Comparison of ENCODE assay signal across 27 mouse cellular contexts in genomic region chr7:104021651-104022050, GRCm38 (mm10). TPM values are rescaled to one million over a fixed set of nuclear protein-coding genes. Genes with fewer than 3 reads are reported as not detected.
"Had no signal": no experiment of that assay in that cellular context is flagged by ENCODE, and none has a peak within 500 bp of the region (broad histone marks: within the 10 kb centered on the region; RNA-seq: fewer than 3 reads in every experiment).

No protein-coding gene starts in this region.

- ATAC-seq: hindbrain, postnatal 0 days; intestine, embryonic 16.5 days; liver, embryonic 12.5 days had no signal

- DNase-seq: gastrocnemius, postnatal 25 days; heart, adult 11 months; heart, adult 2 months; heart, postnatal 14 days; heart, postnatal 36 days; kidney, adult 11 months; kidney, adult 2 months; kidney, adult 9 months; kidney, postnatal 14 days; kidney, postnatal 36 days; layer of hippocampus, adult 9-11 months; layer of hippocampus, postnatal 36 days; left cerebral cortex, postnatal 4 days had no signal

RNA-seq across cellular contexts. Expression of gene Olfr640, which starts 3.7 kb away (rescaled TPM):
- total RNA-seq: gastrocnemius, adult 8-10 months; gastrocnemius, postnatal 25 days; gastrocnemius, postnatal 4 days; heart, adult 2 months; heart, postnatal 14 days; heart, postnatal 36 days; hematopoietic stem cell, adult 5-6 weeks; hindbrain, postnatal 0 days; layer of hippocampus, adult 18-20 months; layer of hippocampus, adult 8-10 months; layer of hippocampus, postnatal 14 days; layer of hippocampus, postnatal 36 days; left cerebral cortex, adult 18-20 months; left cerebral cortex, adult 8-10 months; left cerebral cortex, postnatal 10 days; left cerebral cortex, postnatal 25 days; left cerebral cortex, postnatal 4 days; liver, adult 2 months had no signal

RNA-seq across cellular contexts. Expression of gene Olfr639, which starts 4.5 kb away (rescaled TPM):
- total RNA-seq: gastrocnemius, adult 8-10 months; gastrocnemius, postnatal 25 days; heart, postnatal 14 days; heart, postnatal 36 days; hematopoietic stem cell, adult 5-6 weeks; hindbrain, postnatal 0 days had no signal

RNA-seq across cellular contexts. Expression of gene Olfr641, which starts 13.6 kb away (rescaled TPM):
- total RNA-seq: gastrocnemius, adult 8-10 months; gastrocnemius, postnatal 25 days; gastrocnemius, postnatal 4 days; heart, adult 2 months; heart, postnatal 14 days; heart, postnatal 36 days; hematopoietic stem cell, adult 5-6 weeks; hindbrain, postnatal 0 days; layer of hippocampus, adult 18-20 months; layer of hippocampus, adult 8-10 months; layer of hippocampus, postnatal 14 days; layer of hippocampus, postnatal 36 days; left cerebral cortex, adult 18-20 months; left cerebral cortex, adult 8-10 months; left cerebral cortex, postnatal 10 days; left cerebral cortex, postnatal 25 days; left cerebral cortex, postnatal 4 days; liver, adult 2 months had no signal

RNA-seq across cellular contexts. Expression of gene Olfr638, which starts 23.1 kb away (rescaled TPM):
- total RNA-seq: gastrocnemius, adult 8-10 months; gastrocnemius, postnatal 25 days; gastrocnemius, postnatal 4 days; heart, adult 2 months; heart, postnatal 14 days; heart, postnatal 36 days; hematopoietic stem cell, adult 5-6 weeks; hindbrain, postnatal 0 days; layer of hippocampus, adult 18-20 months; layer of hippocampus, adult 8-10 months; layer of hippocampus, postnatal 14 days; layer of hippocampus, postnatal 36 days; left cerebral cortex, adult 18-20 months; left cerebral cortex, adult 8-10 months; left cerebral cortex, postnatal 10 days; left cerebral cortex, postnatal 25 days; left cerebral cortex, postnatal 4 days; liver, adult 2 months had no signal

RNA-seq across cellular contexts. Expression of gene Olfr642, which starts 30.8 kb away (rescaled TPM):
- total RNA-seq: gastrocnemius, adult 8-10 months; gastrocnemius, postnatal 25 days; gastrocnemius, postnatal 4 days; heart, adult 2 months; heart, postnatal 14 days; heart, postnatal 36 days; hematopoietic stem cell, adult 5-6 weeks; hindbrain, postnatal 0 days; layer of hippocampus, adult 18-20 months; layer of hippocampus, adult 8-10 months; layer of hippocampus, postnatal 14 days; layer of hippocampus, postnatal 36 days; left cerebral cortex, adult 18-20 months; left cerebral cortex, adult 8-10 months; left cerebral cortex, postnatal 10 days; left cerebral cortex, postnatal 25 days; left cerebral cortex, postnatal 4 days; liver, adult 2 months had no signal
